Mouse (Mus musculus) kidney, postnatal 0 days (tissue): ENCODE results near the gene Baz1a. TPM values are rescaled to one million over a fixed set of nuclear protein-coding genes. Genes with fewer than 3 reads are reported as not detected.

Source experiments
- ATAC-seq: fragments of 200-750 bp; cut with Nextera tagmentation; replicated peaks from 2 replicates; pipeline ENCODE4 v1.8.0; 2017; ENCODE audit warnings: low read depth, moderate number of reproducible peaks, moderate TSS enrichment, moderate library complexity; ENCODE audit not compliant: low FRiP score
- DNase-seq: peaks from one replicate; pipeline ENCODE4 v3.0.0-alpha.2; 2016; ENCODE audit warnings: low spot score
- H3K27ac ChIP-seq: fragments of 300-500 bp; sonication (generic); 2 replicates; pipeline ENCODE4 v1.5.1; 2014; ENCODE audit warnings: mild to moderate bottlenecking
- H3K27me3 ChIP-seq: fragments of 300-500 bp; sonication (generic); 2 replicates; pipeline ENCODE4 v1.6.1; 2014; ENCODE audit warnings: low read length, mixed read lengths; ENCODE audit not compliant: insufficient read depth
- H3K36me3 ChIP-seq: fragments of 300-500 bp; sonication (generic); 2 replicates; pipeline ENCODE4 v1.6.1; 2014; ENCODE audit warnings: low read length, mixed read lengths; ENCODE audit not compliant: insufficient read depth
- H3K4me1 ChIP-seq: fragments of 300-500 bp; sonication (generic); replicated peaks from 2 replicates; pipeline ENCODE4 v1.6.1; 2014; ENCODE audit warnings: antibody characterized with exemption, low read length, mixed read lengths; ENCODE audit not compliant: insufficient read depth
- H3K4me2 ChIP-seq: fragments of 300-500 bp; sonication (generic); 2 replicates; pipeline ENCODE4 v1.6.1; 2014; ENCODE audit warnings: mild to moderate bottlenecking, low read length, moderate library complexity, mixed read lengths
- H3K4me3 ChIP-seq: fragments of 300-500 bp; sonication (generic); replicated peaks from 2 replicates; pipeline ENCODE4 v1.5.1; 2014; ENCODE audit warnings: low read depth, low read length
- H3K9ac ChIP-seq: fragments of 300-500 bp; sonication (generic); 2 replicates; pipeline ENCODE4 v1.6.1; 2014; ENCODE audit warnings: low read depth, low read length
- H3K9me3 ChIP-seq: fragments of 300-500 bp; sonication (generic); replicated peaks from 2 replicates; pipeline ENCODE4 v1.6.1; 2016; ENCODE audit warnings: low read length, inconsistent platforms, mixed read lengths
- CTCF ChIP-seq: IDR thresholded peaks from 2 replicates; pipeline ENCODE4 v1.5.1; 2016; ENCODE audit warnings: antibody characterized with exemption, low read depth, mild to moderate bottlenecking, moderate library complexity
- WGBS: fragments of 180-500 bp; shearing (Covaris S2); extraction: QIAGEN DNeasy Blood & Tissue Kit; methylation state at CpG from one replicate; pipeline ENCODE4 v1.1.7; 2014; 5-methylcytosine and 5-hydroxymethylcytosine counted together
- polyA plus RNA-seq: library from polyadenylated mRNA; unstranded; fragments of >200 nt; fragmentation: Nextera tagmentation; extraction: Ambion mirVana; gene quantifications from 2 replicates; pipeline ENCODE4 v1.2.1, GENCODE M21; 2015

The Baz1a gene
- polyA plus RNA-seq, 1 experiment from 2014 or later = 15.5 TPM

- no peak overlapping the region for H3K4me2 ChIP-seq
- DNase-seq (no peak), ATAC-seq (no peak)
- TF ChIP-seq CTCF = no peak
- H3K4me3 ChIP-seq = no peak overlapping the region
- no peak overlapping the region for H3K9ac ChIP-seq
- H3K36me3 ChIP-seq = 0 out of 2 replicates have a peak, but pooled peaks cover 9% of the 10 kb centered on the region
- no peaks in the 10 kb centered on the region for H3K27me3 ChIP-seq
- no peak overlapping the region for H3K27ac ChIP-seq
- H3K9me3 ChIP-seq = no peaks in the 10 kb centered on the region
- H3K4me1 ChIP-seq = no peaks in the 10 kb centered on the region
- WGBS = 61% methylated on average over 2 of the region's 2 CpGs
Observed at GRCm38 (mm10) chr12:55056703-55057102, 42.6 kb upstream of the Baz1a start.

- Histone ChIP-seq H3K9ac (no peak overlapping the region), H3K36me3 (0 out of 2 replicates have a peak, but pooled peaks cover 9% of the 10 kb centered on the region)
- 63% methylated on average over 2 of the region's 2 CpGs for WGBS
Observed at GRCm38 (mm10) chr12:55054551-55055241, 40.5 kb upstream of the Baz1a start.

GRCm38 (mm10) chr12:55053267-55053666 is 39.1 kb upstream of the Baz1a start:
- WGBS = 91% methylated on average over 7 of the region's 7 CpGs
- Histone ChIP-seq H3K27me3 (no peaks in the 10 kb centered on the region), H3K4me1 (no peaks in the 10 kb centered on the region), H3K27ac (no peak overlapping the region), H3K4me2 (no peak overlapping the region), H3K4me3 (no peak overlapping the region), H3K36me3 (0 out of 2 replicates have a peak, but pooled peaks cover 9% of the 10 kb centered on the region), H3K9ac (no peak overlapping the region), H3K9me3 (no peaks in the 10 kb centered on the region)
- DNase-seq = no peak
- TF ChIP-seq CTCF = no peak
- ATAC-seq = no peak

More at GRCm38 (mm10) chr12:55054551-55055241, 40.5 kb upstream of the Baz1a start:
- Histone ChIP-seq H3K9me3 (no peaks in the 10 kb centered on the region), H3K27me3 (no peaks in the 10 kb centered on the region), H3K4me3 (no peak overlapping the region), H3K4me2 (no peak overlapping the region), H3K4me1 (no peaks in the 10 kb centered on the region), H3K27ac (no peak overlapping the region)
- ATAC-seq = no peak
- DNase-seq = no peak
- TF ChIP-seq CTCF = no peak

GRCm38 (mm10) chr12:55051210-55052173 is 37.3 kb upstream of the Baz1a start:
- Histone ChIP-seq H3K4me1 (no peaks in the 10 kb centered on the region), H3K9ac (no peak overlapping the region), H3K27ac (no peak overlapping the region), H3K4me2 (no peak overlapping the region), H3K27me3 (no peaks in the 10 kb centered on the region), H3K4me3 (no peak overlapping the region), H3K9me3 (no peaks in the 10 kb centered on the region), H3K36me3 (0 out of 2 replicates have a peak, but pooled peaks cover 9% of the 10 kb centered on the region)
- DNase-seq = no peak
- 92% methylated on average over 8 of the region's 8 CpGs for WGBS
- ATAC-seq = no peak
- no peak for TF ChIP-seq CTCF

GRCm38 (mm10) chr12:55049731-55050353 is 35.7 kb upstream of the Baz1a start:
- 92% methylated on average over 8 of the region's 8 CpGs for WGBS

GRCm38 (mm10) chr12:55041011-55041410 is 26.9 kb upstream of the Baz1a start:
- no peak for ATAC-seq
- 48% methylated on average over 15 of the region's 15 CpGs for WGBS
- H3K4me2 ChIP-seq = 0 out of 2 replicates have a peak overlapping the region, but pooled peaks have one; percentile 18

More at GRCm38 (mm10) chr12:55049731-55050353, 35.7 kb upstream of the Baz1a start:
- no peaks in the 10 kb centered on the region for H3K27me3 ChIP-seq
- H3K36me3 ChIP-seq = peaks cover 17% of the 10 kb centered on the region; the same call in 1 of the 2 replicates
- TF ChIP-seq CTCF = no peak
- H3K4me1 ChIP-seq = no peaks in the 10 kb centered on the region
- DNase-seq (no peak), ATAC-seq (no peak)
- H3K9me3 ChIP-seq = no peaks in the 10 kb centered on the region
- H3K27ac ChIP-seq = no peak overlapping the region
- no peak overlapping the region for H3K9ac ChIP-seq
- H3K4me3 ChIP-seq = no peak overlapping the region
- H3K4me2 ChIP-seq = no peak overlapping the region

More at GRCm38 (mm10) chr12:55041011-55041410, 26.9 kb upstream of the Baz1a start:
- Histone ChIP-seq H3K4me1 (no peaks in the 10 kb centered on the region), H3K9ac (no peak overlapping the region), H3K4me3 (no peak overlapping the region), H3K9me3 (no peaks in the 10 kb centered on the region), H3K36me3 (peaks cover 4% of the 10 kb centered on the region; the same call in 1 of the 2 replicates), H3K27ac (no peak overlapping the region), H3K27me3 (no peaks in the 10 kb centered on the region)
- no peak for TF ChIP-seq CTCF
- DNase-seq = no peak
